Mouse (Mus musculus): ENCODE results near the gene Snd1. TPM values are rescaled to one million over a fixed set of nuclear protein-coding genes. Genes with fewer than 3 reads are reported as not detected.

Gene Snd1
- polyA plus RNA-seq, 2 experiments, result 31.5 to 43.2 TPM

DNA sequence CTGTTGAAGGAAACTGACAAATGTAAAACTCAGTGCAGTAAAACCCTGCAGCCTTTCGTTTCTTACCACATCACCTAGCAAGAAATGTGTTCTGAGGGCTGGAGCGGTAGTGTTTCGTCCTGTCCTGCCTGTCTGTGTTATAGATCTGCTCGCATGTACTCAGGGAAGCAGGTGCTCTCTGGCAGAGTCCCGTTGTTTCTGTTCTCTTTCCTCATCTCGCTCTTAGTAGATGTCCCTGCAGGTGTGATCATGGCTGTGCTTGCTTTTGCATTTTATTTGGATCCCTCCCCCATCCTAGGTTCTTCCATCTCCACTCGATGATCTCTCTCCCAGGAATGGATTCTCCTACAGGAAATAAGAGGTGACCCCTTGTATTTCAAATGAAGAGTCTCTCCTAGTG lies 80.5 kb downstream of the Snd1 start:
- H3K27me3 ChIP-seq (ENCODE audit: control insufficient read depth, insufficient read depth, low read length), result no peaks in the 10 kb centered on the region
- WGBS (ENCODE audit: insufficient replicate concordance), result 75% methylated on average over 7 of the region's 7 CpGs
- no peaks in the 10 kb centered on the region for H3K4me1 ChIP-seq (replicated peaks; ENCODE audit: control insufficient read depth in 2 of 2, insufficient read depth in 2 of 2, low read length in 1 of 2)
- H3K36me3 ChIP-seq (replicated peaks; ENCODE audit: control insufficient read depth, insufficient read depth, low read depth), result no peaks in the 10 kb centered on the region
- no peak overlapping the region for H3K4me2 ChIP-seq (ENCODE audit: low read depth)
- no peak overlapping the region for H3K4me3 ChIP-seq (ENCODE audit: insufficient read depth in 1 of 2, low read depth in 2 of 2, low read length in 2 of 2)
- no peak for ATAC-seq (ENCODE audit: insufficient read depth)
- H3K9ac ChIP-seq (replicated peaks), result no peak overlapping the region
- no peak for TF ChIP-seq CTCF (IDR thresholded peaks at IDR 0.05; ENCODE audit: low read depth)
- TF ChIP-seq EP300 (IDR thresholded peaks at IDR 0.05; ENCODE audit: low read depth), result no peak
- no peaks in the 10 kb centered on the region for H3K9me3 ChIP-seq (ENCODE audit: control insufficient read depth, low read length)
- DNase-seq (ENCODE audit: low read depth in 3 of 3, low spot score in 3 of 3), result no peak
- H3K27ac ChIP-seq, result no peak overlapping the region

DNA sequence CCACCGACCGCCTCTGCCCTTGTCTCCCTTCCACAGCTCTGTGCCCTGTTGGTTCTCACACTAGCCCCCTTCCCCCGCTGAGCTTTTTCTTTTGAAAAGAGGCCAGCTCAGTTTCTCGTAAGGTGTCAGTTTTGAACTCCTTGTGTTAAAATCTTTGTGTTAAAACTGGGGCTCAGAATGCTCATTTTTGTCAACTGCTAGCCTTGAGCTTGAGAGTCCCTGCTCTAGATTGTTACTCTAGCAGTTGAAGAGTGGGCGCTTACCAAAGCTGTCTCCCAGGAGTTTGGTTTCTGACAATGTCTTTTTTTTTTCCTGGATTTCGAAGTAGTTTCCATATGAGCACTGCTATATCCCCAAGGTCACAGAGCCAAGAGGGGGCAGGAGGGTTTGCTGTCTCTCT lies 82.8 kb downstream of the Snd1 start:
- 80% methylated on average over 6 of the region's 6 CpGs for WGBS (ENCODE audit: insufficient replicate concordance)
- no peak for ATAC-seq (ENCODE audit: insufficient read depth)

DNA sequence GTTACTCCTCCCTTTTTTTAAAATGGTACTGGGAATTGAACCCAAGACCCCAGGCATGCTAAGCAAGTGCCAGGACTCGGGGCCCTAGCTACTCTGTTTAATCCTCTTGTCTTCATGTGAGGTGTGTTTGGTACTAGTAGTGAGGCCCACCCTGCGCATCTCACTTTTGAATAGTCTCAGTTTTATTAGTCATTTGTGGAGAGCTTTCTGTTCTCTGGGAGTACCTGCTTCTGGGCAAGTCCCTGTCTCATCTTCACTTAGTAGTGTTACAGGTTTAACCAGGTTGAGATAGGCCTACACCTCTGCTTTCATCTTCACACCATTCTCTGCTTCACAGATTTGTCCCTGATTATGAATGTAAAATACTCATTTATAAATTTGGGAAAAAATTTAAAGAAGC lies 84.5 kb downstream of the Snd1 start:
- Histone ChIP-seq H3K36me3 (replicated peaks; ENCODE audit: control insufficient read depth, insufficient read depth, low read depth) (no peaks in the 10 kb centered on the region), H3K4me2 (ENCODE audit: low read depth) (no peak overlapping the region), H3K4me3 (ENCODE audit: insufficient read depth in 1 of 2, low read depth in 2 of 2, low read length in 2 of 2) (no peak overlapping the region), H3K4me1 (replicated peaks; ENCODE audit: control insufficient read depth in 2 of 2, insufficient read depth in 2 of 2, low read length in 1 of 2) (no peaks in the 10 kb centered on the region), H3K9ac (replicated peaks) (no peak overlapping the region), H3K27me3 (ENCODE audit: control insufficient read depth, insufficient read depth, low read length) (no peaks in the 10 kb centered on the region), H3K27ac (no peak overlapping the region), H3K9me3 (ENCODE audit: control insufficient read depth, low read length) (no peaks in the 10 kb centered on the region)
- 66% methylated on average over 2 of the region's 2 CpGs for WGBS (ENCODE audit: insufficient replicate concordance)
- TF ChIP-seq EP300 (IDR thresholded peaks at IDR 0.05; ENCODE audit: low read depth), result no peak
- TF ChIP-seq CTCF (IDR thresholded peaks at IDR 0.05; ENCODE audit: low read depth), result no peak
- DNase-seq (ENCODE audit: low read depth in 3 of 3, low spot score in 3 of 3), result no peak
- no peak for ATAC-seq (ENCODE audit: insufficient read depth)

More for the DNA sequence above, 82.8 kb downstream of the Snd1 start:
- no peaks in the 10 kb centered on the region for H3K36me3 ChIP-seq (replicated peaks; ENCODE audit: control insufficient read depth, insufficient read depth, low read depth)
- no peaks in the 10 kb centered on the region for H3K9me3 ChIP-seq (ENCODE audit: control insufficient read depth, low read length)
- H3K27me3 ChIP-seq (ENCODE audit: control insufficient read depth, insufficient read depth, low read length), result no peaks in the 10 kb centered on the region
- no peak overlapping the region for H3K9ac ChIP-seq (replicated peaks)
- no peak for TF ChIP-seq CTCF (IDR thresholded peaks at IDR 0.05; ENCODE audit: low read depth)
- no peak for TF ChIP-seq EP300 (IDR thresholded peaks at IDR 0.05; ENCODE audit: low read depth)
- DNase-seq (ENCODE audit: low read depth in 3 of 3, low spot score in 3 of 3), result no peak
- H3K4me3 ChIP-seq (ENCODE audit: insufficient read depth in 1 of 2, low read depth in 2 of 2, low read length in 2 of 2), result no peak overlapping the region
- no peak overlapping the region for H3K27ac ChIP-seq
- H3K4me2 ChIP-seq (ENCODE audit: low read depth), result no peak overlapping the region
- no peaks in the 10 kb centered on the region for H3K4me1 ChIP-seq (replicated peaks; ENCODE audit: control insufficient read depth in 2 of 2, insufficient read depth in 2 of 2, low read length in 1 of 2)

- no peak overlapping the region for H3K4me3 ChIP-seq (ENCODE audit: insufficient read depth in 1 of 2, low read depth in 2 of 2, low read length in 2 of 2)
These were observed 86.5 kb downstream of the Snd1 start for GRCm38 (mm10) chr6:28561291-28561995.

GRCm38 (mm10) chr6:28562323-28563044 lies 87.5 kb downstream of the Snd1 start:
- Histone ChIP-seq H3K27me3 (ENCODE audit: control insufficient read depth, insufficient read depth, low read length) (no peaks in the 10 kb centered on the region), H3K36me3 (replicated peaks; ENCODE audit: control insufficient read depth, insufficient read depth, low read depth) (no peaks in the 10 kb centered on the region), H3K4me3 (ENCODE audit: insufficient read depth in 1 of 2, low read depth in 2 of 2, low read length in 2 of 2) (no peak overlapping the region), H3K9me3 (ENCODE audit: control insufficient read depth, low read length) (no peaks in the 10 kb centered on the region), H3K27ac (no peak overlapping the region), H3K4me1 (replicated peaks; ENCODE audit: control insufficient read depth in 2 of 2, insufficient read depth in 2 of 2, low read length in 1 of 2) (no peaks in the 10 kb centered on the region), H3K9ac (replicated peaks) (no peak overlapping the region), H3K4me2 (ENCODE audit: low read depth) (no peak overlapping the region)
- 76% methylated on average over 4 of the region's 4 CpGs for WGBS (ENCODE audit: insufficient replicate concordance)
- TF ChIP-seq CTCF (IDR thresholded peaks at IDR 0.05; ENCODE audit: low read depth) (no peak), EP300 (IDR thresholded peaks at IDR 0.05; ENCODE audit: low read depth) (no peak)
- no peak for DNase-seq (ENCODE audit: low read depth in 3 of 3, low spot score in 3 of 3)
- no peak for ATAC-seq (ENCODE audit: insufficient read depth)

More at GRCm38 (mm10) chr6:28561291-28561995, 86.5 kb downstream of the Snd1 start:
- Histone ChIP-seq H3K36me3 (replicated peaks; ENCODE audit: control insufficient read depth, insufficient read depth, low read depth) (no peaks in the 10 kb centered on the region), H3K4me2 (ENCODE audit: low read depth) (no peak overlapping the region), H3K27me3 (ENCODE audit: control insufficient read depth, insufficient read depth, low read length) (no peaks in the 10 kb centered on the region), H3K9me3 (ENCODE audit: control insufficient read depth, low read length) (no peaks in the 10 kb centered on the region), H3K27ac (no peak overlapping the region), H3K9ac (replicated peaks) (no peak overlapping the region), H3K4me1 (replicated peaks; ENCODE audit: control insufficient read depth in 2 of 2, insufficient read depth in 2 of 2, low read length in 1 of 2) (no peaks in the 10 kb centered on the region)
- TF ChIP-seq EP300 (IDR thresholded peaks at IDR 0.05; ENCODE audit: low read depth) (no peak), CTCF (IDR thresholded peaks at IDR 0.05; ENCODE audit: low read depth) (no peak)
- no peak for ATAC-seq (ENCODE audit: insufficient read depth)
- WGBS (ENCODE audit: insufficient replicate concordance), result 62% methylated on average over 5 of the region's 5 CpGs
- no peak for DNase-seq (ENCODE audit: low read depth in 3 of 3, low spot score in 3 of 3)

All from liver, embryonic 14.5 days (tissue).